Mouse (Mus musculus) right cerebral cortex, adult 2 months (tissue): Measurements from ENCODE around the gene Tmem101.
A peak's percentile ranks its signal among the peaks of the same experiment; 100 is the strongest.
"Not testable (repeated sequence)": the region's sequence is repeated elsewhere in the genome, so short reads cannot be mapped to it uniquely, and the experiment has no call there.

Experiments used
- DNase-seq, 2 experiments: peaks; one replicate each; pipeline ENCODE4 v3.0.0; 2021 to 2022; ENCODE audit warnings: low spot score in 2 of 2

The Tmem101 gene

GRCm38 (mm10) chr11:102156039-102156785 is at the start of gene Tmem101:
TSS of gene Tmem101 (minus strand) at chr11:102156404.
- peak; percentile 91 to 93 for DNase-seq

DNA sequence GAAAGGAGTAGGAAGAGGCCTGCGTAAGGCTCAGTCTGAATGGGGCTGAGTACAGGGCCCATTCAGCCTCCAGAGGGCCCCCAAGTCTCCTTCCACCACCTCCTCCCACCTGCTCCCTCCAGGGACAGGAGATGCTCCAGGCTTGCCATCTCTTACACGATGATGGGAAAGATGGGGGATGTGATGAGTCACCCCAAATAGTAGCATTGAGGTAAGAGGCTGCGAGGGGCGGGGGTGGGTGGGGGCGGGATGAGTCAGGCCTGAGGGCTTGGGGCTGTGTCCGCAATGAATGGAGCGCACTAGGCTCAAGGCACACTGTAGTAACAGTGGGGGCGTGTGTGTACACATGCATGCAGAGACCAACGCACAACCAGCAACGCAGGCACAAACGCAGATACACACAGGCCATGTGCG is 45.2 kb upstream of the Tmem101 start:
- DNase-seq, result peak; percentile 69 to 80

- no peak for DNase-seq
Measured at GRCm38 (mm10) chr11:102199856-102200255, 43.7 kb upstream of the Tmem101 start.

DNA sequence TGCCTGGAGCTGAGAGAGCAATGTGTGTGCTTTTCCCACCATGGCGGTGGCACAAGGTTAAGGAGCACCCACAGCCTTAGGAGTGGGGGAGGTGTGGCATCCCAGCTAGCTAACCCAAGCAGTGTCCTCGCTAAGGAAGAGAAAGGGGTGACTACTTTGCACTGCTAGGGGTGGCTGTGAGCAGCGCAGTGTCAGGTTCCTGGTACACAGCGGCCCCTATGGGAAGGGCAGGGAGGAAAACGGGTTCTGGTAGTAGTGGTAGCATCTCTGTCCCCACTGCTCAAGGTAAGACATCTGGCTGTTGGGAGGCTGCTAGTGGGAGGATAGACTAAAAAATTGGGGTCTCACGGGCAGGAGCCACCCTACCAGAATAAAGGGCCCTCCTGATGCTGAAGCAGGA is 42.0 kb upstream of the Tmem101 start:
- DNase-seq, result no peak

DNA sequence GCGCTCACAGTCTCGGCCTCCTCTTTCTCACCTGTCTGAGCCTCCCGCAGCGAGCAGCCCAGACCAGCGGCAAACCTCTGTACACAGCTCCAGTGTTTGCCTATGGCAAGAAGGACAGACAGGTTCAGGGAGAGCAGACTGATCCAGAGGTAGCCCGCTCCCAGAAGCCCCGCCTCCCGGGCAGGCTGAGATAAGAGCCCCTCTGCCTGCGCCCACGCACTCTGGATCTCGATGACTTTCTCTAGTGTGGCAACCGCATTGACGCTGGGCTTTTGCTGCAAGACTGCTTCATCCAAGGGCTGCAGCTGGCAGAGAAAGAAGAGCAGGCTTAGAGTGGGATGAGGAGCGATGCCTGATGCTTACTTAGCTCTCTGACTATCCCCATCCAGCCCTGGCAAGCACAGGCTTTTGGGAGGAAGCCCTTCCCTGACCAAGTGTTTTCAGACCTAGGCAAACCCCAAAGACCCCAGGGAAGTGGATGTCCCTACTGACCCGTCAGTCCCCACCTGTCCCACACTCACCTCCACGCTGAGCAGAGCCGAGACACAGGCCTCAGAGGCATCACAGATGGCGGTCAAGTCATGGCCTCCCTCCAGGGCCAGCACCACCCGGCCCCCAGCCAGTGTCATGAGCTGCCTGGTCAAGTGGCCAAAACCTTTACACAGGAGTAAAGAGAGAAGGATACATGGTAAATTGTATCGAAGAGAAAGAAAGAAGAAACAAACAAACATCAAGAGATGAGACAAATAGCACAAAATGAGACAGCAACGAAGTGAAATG is 40.0 kb upstream of the Tmem101 start:
- peak in 1 of 2 experiments; percentile 41 for DNase-seq

GRCm38 (mm10) chr11:102193657-102194440 is 37.6 kb upstream of the Tmem101 start:
- DNase-seq, result no peak

DNA sequence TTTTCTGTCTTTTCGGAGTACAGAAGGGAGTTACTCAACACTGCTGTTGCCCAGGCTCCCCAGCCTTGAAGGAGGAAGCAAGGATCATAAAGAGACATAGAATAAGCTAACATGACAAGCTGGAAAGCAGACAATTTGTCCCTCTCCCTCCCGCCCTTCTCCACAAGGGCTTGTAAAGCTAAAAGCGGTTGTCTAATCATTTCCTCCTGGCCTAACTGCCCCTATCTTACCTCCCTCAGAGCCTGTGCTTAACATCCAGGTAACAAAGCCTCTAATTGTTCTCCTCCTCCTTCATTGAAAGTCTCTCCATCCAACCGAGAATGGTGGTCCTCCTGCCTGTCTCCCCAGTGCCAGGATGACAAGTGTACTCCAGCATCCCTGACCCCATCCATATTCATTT is 34.6 kb upstream of the Tmem101 start:
- DNase-seq, result no peak

GRCm38 (mm10) chr11:102189461-102190436 is 33.5 kb upstream of the Tmem101 start, which contains the start of gene G6pc3:
TSS of gene G6pc3 (plus strand) at chr11:102189620.
- DNase-seq, result peak; percentile 93 to 94

GRCm38 (mm10) chr11:102188980-102189379 is 32.8 kb upstream of the Tmem101 start:
- DNase-seq, result no peak

DNA sequence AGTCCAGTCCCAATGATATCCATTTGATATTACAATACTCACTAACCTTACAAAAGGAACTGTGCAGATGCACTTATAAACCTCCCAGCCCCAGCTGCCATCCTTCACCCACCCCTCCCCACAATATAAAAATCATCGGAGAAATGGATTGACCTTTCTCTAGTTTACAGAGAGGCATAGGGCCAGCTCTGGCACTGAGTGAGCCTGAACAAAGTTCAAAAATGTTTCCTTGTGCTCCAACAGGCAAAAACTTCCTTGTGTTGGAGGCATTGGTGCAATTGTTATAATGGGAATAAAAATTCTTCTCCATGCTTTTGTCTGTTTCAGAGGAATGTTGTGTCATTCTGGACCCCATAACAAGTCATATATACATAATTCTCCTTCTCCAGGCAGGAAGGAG is 30.0 kb upstream of the Tmem101 start:
- no peak for DNase-seq

DNA sequence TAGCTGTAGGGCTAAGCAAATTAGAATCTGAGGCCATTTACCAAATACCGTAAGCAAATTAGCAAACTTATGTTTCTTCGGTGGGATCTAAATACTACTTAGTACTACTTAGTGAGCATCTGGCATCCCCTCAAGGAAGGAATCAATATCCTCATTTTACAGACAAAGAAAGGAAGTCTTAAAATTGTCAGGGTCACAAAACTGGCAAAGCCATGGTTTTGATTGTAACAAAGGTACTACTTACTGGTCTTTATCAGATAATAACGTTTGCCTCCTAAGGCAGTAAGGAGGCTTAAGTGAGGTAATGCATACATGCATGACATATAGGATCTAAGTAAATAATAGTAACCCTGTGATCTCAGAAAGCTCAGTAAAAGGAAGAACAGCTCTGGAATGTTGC is 29.5 kb upstream of the Tmem101 start:
- DNase-seq, result no peak

- DNase-seq, result peak; percentile 91
Measured at GRCm38 (mm10) chr11:102184646-102185495, 28.7 kb upstream of the Tmem101 start, which contains the start of gene Lsm12. TSS of gene Lsm12 (minus strand) at chr11:102185296.

- DNase-seq, result no peak
Measured at GRCm38 (mm10) chr11:102184253-102184645, 28.0 kb upstream of the Tmem101 start.

- DNase-seq, result no peak
Measured at GRCm38 (mm10) chr11:102179836-102180235, 23.6 kb upstream of the Tmem101 start.

GRCm38 (mm10) chr11:102168689-102169088 is 12.5 kb upstream of the Tmem101 start:
- DNase-seq, result no peak

- DNase-seq, result no peak
Measured at GRCm38 (mm10) chr11:102167539-102167938, 11.3 kb upstream of the Tmem101 start.

GRCm38 (mm10) chr11:102165971-102166722 is 9.9 kb upstream of the Tmem101 start:
- DNase-seq, result peak; percentile 28 to 38

DNA sequence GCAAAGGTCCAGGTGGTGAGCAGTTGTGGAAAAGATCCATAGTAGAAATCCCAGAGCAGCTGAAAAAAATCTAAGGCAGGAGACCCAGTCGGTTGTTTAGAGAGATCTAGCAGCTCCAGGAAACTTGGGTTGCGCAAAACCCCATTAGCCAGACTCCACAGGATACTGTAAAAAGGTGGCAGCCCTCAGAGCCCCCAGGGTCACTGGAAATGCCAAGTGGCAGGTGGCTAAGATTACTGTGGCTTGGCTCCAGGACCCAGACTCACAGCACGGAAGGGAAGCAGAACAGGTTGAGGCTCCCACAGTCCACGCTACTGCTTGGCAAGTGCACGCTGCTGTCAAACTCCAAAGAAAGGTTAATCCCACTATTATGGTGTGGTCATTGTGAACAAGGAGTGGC is 3.6 kb upstream of the Tmem101 start:
- no peak for DNase-seq

DNA sequence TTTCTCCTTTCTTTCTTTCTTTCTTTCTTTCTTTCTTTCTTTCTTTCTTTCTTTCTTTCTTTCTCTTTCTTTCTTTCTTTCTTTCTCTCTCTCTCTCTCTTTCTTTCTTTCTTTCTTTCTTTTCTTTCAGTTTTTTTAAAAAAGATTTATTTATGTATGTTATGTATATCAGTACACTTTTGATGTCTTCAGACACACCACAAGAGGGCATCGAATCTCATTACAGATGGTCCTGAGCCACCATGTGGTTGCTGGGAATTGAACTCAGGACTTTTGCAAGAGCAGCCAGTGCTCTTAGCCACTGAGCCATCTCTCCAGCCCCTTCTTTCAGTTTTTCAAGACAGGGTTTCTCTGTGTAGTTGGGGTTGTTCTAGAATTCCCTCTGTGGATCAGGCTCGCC is 1.8 kb upstream of the Tmem101 start:
- DNase-seq, result not testable (repeated sequence)
